Mouse (Mus musculus) hindbrain, embryonic 11.5 days (tissue): ENCODE data around the gene Hagh. TPM values are rescaled to one million over a fixed set of nuclear protein-coding genes. Genes with fewer than 3 reads are reported as not detected.

Experiments used
- ATAC-seq: fragments of 200-750 bp; cut with Nextera tagmentation; 2 replicates; pipeline ENCODE4 v1.8.0; 2017; ENCODE audit warnings: mild to moderate bottlenecking, moderate TSS enrichment, moderate library complexity; ENCODE audit not compliant: low FRiP score
- DNase-seq: peaks from one replicate; pipeline ENCODE4 v3.0.0-alpha.2; 2015; ENCODE audit warnings: low spot score
- H3K27ac ChIP-seq: fragments of 300-500 bp; sonication (generic); 2 replicates; pipeline ENCODE4 v1.5.1; 2014; ENCODE audit warnings: mild to moderate bottlenecking, low read depth, low read length
- H3K27me3 ChIP-seq: fragments of 300-500 bp; sonication (generic); 2 replicates; pipeline ENCODE4 v1.6.1; 2014; ENCODE audit warnings: mild to moderate bottlenecking, low read length, moderate library complexity, mixed read lengths; ENCODE audit not compliant: control insufficient read depth, insufficient read depth
- H3K36me3 ChIP-seq: fragments of 300-500 bp; sonication (generic); 2 replicates; pipeline ENCODE4 v1.6.1; 2014; ENCODE audit warnings: mild to moderate bottlenecking, low read length, moderate library complexity, mixed read lengths; ENCODE audit not compliant: control insufficient read depth, insufficient read depth
- H3K4me1 ChIP-seq: fragments of 300-500 bp; sonication (generic); replicated peaks from 2 replicates; pipeline ENCODE4 v1.6.1; 2014; ENCODE audit warnings: low read length, mixed read lengths; ENCODE audit not compliant: control insufficient read depth, insufficient read depth
- H3K4me2 ChIP-seq: fragments of 300-500 bp; sonication (generic); replicated peaks from 2 replicates; pipeline ENCODE4 v1.6.1; 2014; ENCODE audit warnings: mild to moderate bottlenecking, low read depth, low read length
- H3K4me3 ChIP-seq: fragments of 300-500 bp; sonication (generic); 2 replicates; pipeline ENCODE4 v1.5.1; 2014; ENCODE audit warnings: low read depth, low read length
- H3K9ac ChIP-seq: fragments of 300-500 bp; sonication (generic); 2 replicates; pipeline ENCODE4 v1.6.1; 2014; ENCODE audit warnings: low read depth, low read length
- H3K9me3 ChIP-seq: fragments of 300-500 bp; sonication (generic); 2 replicates; pipeline ENCODE4 v1.6.1; 2016; ENCODE audit warnings: low read length; ENCODE audit not compliant: control insufficient read depth
- WGBS: fragments of 180-500 bp; shearing (Covaris S2); extraction: QIAGEN DNeasy Blood & Tissue Kit; methylation state at CpG from one replicate; pipeline ENCODE4 v1.1.7; 2014; 5-methylcytosine and 5-hydroxymethylcytosine counted together
- polyA plus RNA-seq: library from polyadenylated mRNA; unstranded; fragments of >200 nt; fragmentation: Nextera tagmentation; extraction: Ambion mirVana; gene quantifications from 2 replicates; pipeline ENCODE4 v1.2.1, GENCODE M21; 2014

Hagh gene
- polyA plus RNA-seq, 1 experiment from 2014 or later = 31.5 TPM

GRCm38 (mm10) chr17:24855838-24856464, 16.0 kb downstream of the Hagh start:
- H3K4me2 ChIP-seq = no peak overlapping the region
- no peak overlapping the region for H3K27ac ChIP-seq
- no peaks in the 10 kb centered on the region for H3K9me3 ChIP-seq
- no peak overlapping the region for H3K9ac ChIP-seq
- no peak for ATAC-seq
- no peaks in the 10 kb centered on the region for H3K36me3 ChIP-seq
- 80% methylated on average over 3 of the region's 3 CpGs for WGBS
- H3K4me1 ChIP-seq = no peaks in the 10 kb centered on the region
- H3K4me3 ChIP-seq = no peak overlapping the region
- DNase-seq = no peak
- H3K27me3 ChIP-seq = peaks cover 3% of the 10 kb centered on the region; the same call in 1 of the 2 replicates

- WGBS = 92% methylated on average over 13 of the region's 13 CpGs
- Histone ChIP-seq H3K9ac (no peak overlapping the region), H3K9me3 (no peaks in the 10 kb centered on the region), H3K4me3 (no peak overlapping the region), H3K27me3 (peaks cover 3% of the 10 kb centered on the region; the same call in 1 of the 2 replicates), H3K36me3 (no peaks in the 10 kb centered on the region), H3K4me2 (no peak overlapping the region), H3K4me1 (no peaks in the 10 kb centered on the region), H3K27ac (no peak overlapping the region)
- ATAC-seq (no peak), DNase-seq (no peak)
These were observed 16.6 kb downstream of the Hagh start for GRCm38 (mm10) chr17:24856589-24856988.

GRCm38 (mm10) chr17:24857831-24858470, 18.0 kb downstream of the Hagh start:
- no peak overlapping the region for H3K9ac ChIP-seq
- DNase-seq = no peak
- H3K27me3 ChIP-seq = no peaks in the 10 kb centered on the region
- WGBS = 89% methylated on average over 8 of the region's 8 CpGs
- no peak overlapping the region for H3K4me3 ChIP-seq
- H3K36me3 ChIP-seq = no peaks in the 10 kb centered on the region
- ATAC-seq = no peak
- no peaks in the 10 kb centered on the region for H3K9me3 ChIP-seq
- H3K4me2 ChIP-seq = no peak overlapping the region
- no peak overlapping the region for H3K27ac ChIP-seq
- no peaks in the 10 kb centered on the region for H3K4me1 ChIP-seq

GRCm38 (mm10) chr17:24858967-24859366, 19.0 kb downstream of the Hagh start:
- no peak for DNase-seq
- Histone ChIP-seq H3K36me3 (no peaks in the 10 kb centered on the region), H3K9ac (no peak overlapping the region), H3K4me3 (no peak overlapping the region), H3K27ac (no peak overlapping the region), H3K9me3 (no peaks in the 10 kb centered on the region), H3K4me2 (no peak overlapping the region), H3K4me1 (no peaks in the 10 kb centered on the region), H3K27me3 (no peaks in the 10 kb centered on the region)
- WGBS = 90% methylated on average over 6 of the region's 6 CpGs
- no peak for ATAC-seq

- no peaks in the 10 kb centered on the region for H3K36me3 ChIP-seq
- no peak overlapping the region for H3K4me3 ChIP-seq
- no peaks in the 10 kb centered on the region for H3K27me3 ChIP-seq
- H3K4me2 ChIP-seq = no peak overlapping the region
- no peak overlapping the region for H3K27ac ChIP-seq
- no peak overlapping the region for H3K9ac ChIP-seq
- ATAC-seq (no peak), DNase-seq (no peak)
- 95% methylated on average over 8 of the region's 8 CpGs for WGBS
- no peaks in the 10 kb centered on the region for H3K9me3 ChIP-seq
- H3K4me1 ChIP-seq = no peaks in the 10 kb centered on the region
These were observed 20.1 kb downstream of the Hagh start for GRCm38 (mm10) chr17:24860076-24860475.

GRCm38 (mm10) chr17:24861785-24862184, 21.8 kb downstream of the Hagh start:
- Histone ChIP-seq H3K4me2 (no peak overlapping the region), H3K9me3 (no peaks in the 10 kb centered on the region), H3K9ac (no peak overlapping the region), H3K36me3 (no peaks in the 10 kb centered on the region), H3K27me3 (no peaks in the 10 kb centered on the region), H3K4me3 (no peak overlapping the region), H3K4me1 (no peaks in the 10 kb centered on the region), H3K27ac (no peak overlapping the region)
- WGBS = 91% methylated on average over 3 of the region's 3 CpGs
- DNase-seq = no peak
- no peak for ATAC-seq

GRCm38 (mm10) chr17:24865776-24866175, 25.8 kb downstream of the Hagh start, which contains the start of gene Igfals:
Gene Igfals, plus strand, starts transcription at chr17:24865997.
- WGBS = 89% methylated on average over 8 of the region's 8 CpGs

GRCm38 (mm10) chr17:24867914-24868313, 28.0 kb downstream of the Hagh start:
- no peak for ATAC-seq
- H3K36me3 ChIP-seq = no peaks in the 10 kb centered on the region
- H3K27me3 ChIP-seq = no peaks in the 10 kb centered on the region
- no peak overlapping the region for H3K4me3 ChIP-seq
- no peak overlapping the region for H3K27ac ChIP-seq
- no peaks in the 10 kb centered on the region for H3K4me1 ChIP-seq
- no peak overlapping the region for H3K4me2 ChIP-seq
- no peak for DNase-seq
- H3K9me3 ChIP-seq = no peaks in the 10 kb centered on the region
- 89% methylated on average over 10 of the region's 10 CpGs for WGBS
- no peak overlapping the region for H3K9ac ChIP-seq

More at GRCm38 (mm10) chr17:24865776-24866175, 25.8 kb downstream of the Hagh start, which contains the start of gene Igfals:
- DNase-seq (no peak), ATAC-seq (no peak)
- Histone ChIP-seq H3K4me3 (no peak within 1 kb of the TSS), H3K4me1 (no peaks in the 10 kb centered on the region), H3K9ac (no peak within 1 kb of the TSS), H3K4me2 (no peak within 1 kb of the TSS), H3K27me3 (no peaks in the 10 kb centered on the region), H3K36me3 (no peaks in the 10 kb centered on the region), H3K27ac (no peak within 1 kb of the TSS), H3K9me3 (no peaks in the 10 kb centered on the region)
